Mouse (Mus musculus) hindbrain, embryonic 16.5 days (tissue): Measurements from ENCODE around the gene Ap1g1. TPM values are rescaled to one million over a fixed set of nuclear protein-coding genes. Genes with fewer than 3 reads are reported as not detected.

Source experiments
- polyA plus RNA-seq: library from polyadenylated mRNA; unstranded; fragments of >200 nt; fragmentation: Nextera tagmentation; extraction: Ambion mirVana; gene quantifications from 2 replicates; pipeline ENCODE4 v1.2.1, GENCODE M21; 2015

The Ap1g1 gene
- polyA plus RNA-seq, 1 experiment from 2014 or later: 42.7 TPM

Other genes starting within 250 kb of the Ap1g1 start
- gene Dhx38, start 212.7 kb upstream of the Ap1g1 start, polyA plus RNA-seq: 14.4 and 16.8 TPM in 2 replicates
- 29.4 and 31.4 TPM in 2 replicates for gene Txnl4b, start 212.7 kb upstream of the Ap1g1 start, polyA plus RNA-seq
- 0.39 and 0.79 TPM in 2 replicates for gene Hp, start 199.4 kb upstream of the Ap1g1 start, polyA plus RNA-seq
- gene Dhodh, start 169.9 kb upstream of the Ap1g1 start, polyA plus RNA-seq: 31.3 and 34.3 TPM in 2 replicates
- gene Pkd1l3, start 164.0 kb upstream of the Ap1g1 start, polyA plus RNA-seq: 0.12 and 0.13 TPM in 2 replicates
- 132 and 147 TPM in 2 replicates for gene Ist1, start 85.3 kb upstream of the Ap1g1 start, polyA plus RNA-seq
- gene Zfp821, start 73.0 kb upstream of the Ap1g1 start, polyA plus RNA-seq: 58.7 and 63.2 TPM in 2 replicates
- gene Atxn1l, start 40.8 kb upstream of the Ap1g1 start, polyA plus RNA-seq: 3.9 and 4.0 TPM in 2 replicates
- gene Phlpp2, start 90.0 kb downstream of the Ap1g1 start, polyA plus RNA-seq: 4.1 and 4.5 TPM in 2 replicates
- 1.9 and 2.3 TPM in 2 replicates for gene Marveld3, start 183.6 kb downstream of the Ap1g1 start, polyA plus RNA-seq
- not detected in 2 replicates for gene Tat, start 211.9 kb downstream of the Ap1g1 start, polyA plus RNA-seq